Mouse (Mus musculus): Measurements from ENCODE around the gene Cbln1.

- no peak for TF ChIP-seq CTCF (IDR thresholded peaks at IDR 0.05; ENCODE audit: extremely low read depth, insufficient read depth, insufficient read length, insufficient replicate concordance)
- no peak for TF ChIP-seq POLR2A (IDR thresholded peaks at IDR 0.05; ENCODE audit: low read depth, low read length)
Measured at GRCm38 (mm10) chr8:87502684-87503083, 30.3 kb upstream of the Cbln1 start.

All from spleen, adult 2 months (tissue).